Mouse (Mus musculus) forebrain, postnatal 0 days (tissue): Measurements from ENCODE around the gene Rtn3. TPM values are rescaled to one million over a fixed set of nuclear protein-coding genes. Genes with fewer than 3 reads are reported as not detected.
A peak's percentile ranks its signal among the peaks of the same experiment; 100 is the strongest.

Experiments used
- ATAC-seq: fragments of 200-750 bp; cut with Nextera tagmentation; 2 replicates; pipeline ENCODE4 v1.8.0; 2017; ENCODE audit warnings: mild to moderate bottlenecking, moderate library complexity
- DNase-seq: peaks from one replicate; pipeline ENCODE4 v3.0.0-alpha.2; 2015
- H3K27ac ChIP-seq: fragments of 300-500 bp; sonication (generic); 2 replicates; pipeline ENCODE4 v1.5.1; 2014; ENCODE audit warnings: low read depth, mild to moderate bottlenecking, antibody characterized with exemption, low read length, moderate library complexity, mixed read lengths
- H3K27me3 ChIP-seq: fragments of 300-500 bp; sonication (generic); 2 replicates; pipeline ENCODE4 v1.6.1; 2014; ENCODE audit warnings: mild to moderate bottlenecking, low read length, mixed read lengths; ENCODE audit not compliant: insufficient read depth
- H3K36me3 ChIP-seq: fragments of 300-500 bp; sonication (generic); 2 replicates; pipeline ENCODE4 v1.6.1; 2014; ENCODE audit warnings: mild to moderate bottlenecking, moderate library complexity; ENCODE audit not compliant: insufficient read depth
- H3K4me1 ChIP-seq: fragments of 300-500 bp; sonication (generic); 2 replicates; pipeline ENCODE4 v1.6.1; 2014; ENCODE audit warnings: antibody characterized with exemption; ENCODE audit not compliant: insufficient read depth
- H3K4me2 ChIP-seq: fragments of 300-500 bp; sonication (generic); 2 replicates; pipeline ENCODE4 v1.6.1; 2014; ENCODE audit warnings: low read depth, mild to moderate bottlenecking, moderate library complexity
- H3K4me3 ChIP-seq: fragments of 300-500 bp; sonication (generic); 2 replicates; pipeline ENCODE4 v1.5.1; 2014; ENCODE audit warnings: low read depth, low read length, mixed read lengths
- H3K9ac ChIP-seq: fragments of 300-500 bp; sonication (generic); 2 replicates; pipeline ENCODE4 v1.6.1; 2014; ENCODE audit warnings: mild to moderate bottlenecking
- H3K9me3 ChIP-seq: fragments of 300-500 bp; sonication (generic); 2 replicates; pipeline ENCODE4 v1.6.1; 2016; ENCODE audit warnings: low read length
- CTCF ChIP-seq: sonication (generic); IDR thresholded peaks from 2 replicates; pipeline ENCODE4 v1.5.1; 2016; ENCODE audit warnings: antibody characterized with exemption, control low read depth, low read depth
- WGBS: fragments of 180-500 bp; shearing (Covaris S2); extraction: QIAGEN DNeasy Blood & Tissue Kit; methylation state at CpG from one replicate; pipeline ENCODE4 v1.1.7; 2014; 5-methylcytosine and 5-hydroxymethylcytosine counted together
- polyA plus RNA-seq: library from polyadenylated mRNA; unstranded; fragments of >200 nt; fragmentation: Nextera tagmentation; extraction: Ambion mirVana; gene quantifications from 2 replicates; pipeline ENCODE4 v1.2.1, GENCODE M21; 2015
- total RNA-seq: library from RNA; depleted of rRNA; stranded (reverse); fragments of >200 nt; gene quantifications from 2 replicates; pipeline ENCODE4 v1.2.3, GENCODE M21; 2014

The Rtn3 gene
- total and polyA plus RNA-seq, 2 experiments from 2014 or later: 363 to 637 TPM

GRCm38 (mm10) chr19:7484076-7484475 is 995 bp upstream of the Rtn3 start:
- peak overlapping the region; percentile 98 for H3K4me3 ChIP-seq
- H3K36me3 ChIP-seq: no peaks in the 10 kb centered on the region
- no peaks in the 10 kb centered on the region for H3K27me3 ChIP-seq
- peak overlapping the region; percentile 78 for H3K4me2 ChIP-seq
- H3K27ac ChIP-seq: peak overlapping the region; percentile 99
- peak overlapping the region; percentile 99; the same call in 1 of the 2 replicates for H3K9ac ChIP-seq
- ATAC-seq: no peak
- peaks cover 16% of the 10 kb centered on the region; the same call in 1 of the 2 replicates for H3K4me1 ChIP-seq
- WGBS: 36% methylated on average over 5 of the region's 5 CpGs
- peak; percentile 68 for DNase-seq
- no peak for TF ChIP-seq CTCF
- no peaks in the 10 kb centered on the region for H3K9me3 ChIP-seq

- peak overlapping the region; percentile 99 for H3K27ac ChIP-seq
- peak; percentile 87 for ATAC-seq
- H3K4me3 ChIP-seq: peak overlapping the region; percentile 98
- H3K9ac ChIP-seq: peak overlapping the region; percentile 99
- peak overlapping the region; percentile 78 for H3K4me2 ChIP-seq
- H3K36me3 ChIP-seq: no peaks in the 10 kb centered on the region
- peak; percentile 54 for TF ChIP-seq CTCF
- no peaks in the 10 kb centered on the region for H3K27me3 ChIP-seq
- DNase-seq: no peak
- H3K4me1 ChIP-seq: peaks cover 19% of the 10 kb centered on the region
- H3K9me3 ChIP-seq: no peaks in the 10 kb centered on the region
- WGBS: under 1% methylated on average over 6 of the region's 6 CpGs
These were observed 416 bp upstream of the Rtn3 start for GRCm38 (mm10) chr19:7483512-7483882.

GRCm38 (mm10) chr19:7482266-7482598 is 849 bp downstream of the Rtn3 start:
- no peak for TF ChIP-seq CTCF
- no peak for ATAC-seq

GRCm38 (mm10) chr19:7481541-7482265 is 1.4 kb downstream of the Rtn3 start:
- Histone ChIP-seq H3K4me3 (peak overlapping the region; percentile 98), H3K9me3 (no peaks in the 10 kb centered on the region), H3K27ac (peak overlapping the region; percentile 99), H3K9ac (peak overlapping the region; percentile 99), H3K4me1 (peaks cover 21% of the 10 kb centered on the region), H3K36me3 (no peaks in the 10 kb centered on the region), H3K27me3 (no peaks in the 10 kb centered on the region), H3K4me2 (peak overlapping the region; percentile 78)
- ATAC-seq (no peak), DNase-seq (peak; percentile 79)
- 1% methylated on average over 12 of the region's 12 CpGs for WGBS
- TF ChIP-seq CTCF: no peak

More at GRCm38 (mm10) chr19:7482266-7482598, 849 bp downstream of the Rtn3 start:
- 0% methylated on average over 7 of the region's 7 CpGs for WGBS
- no peaks in the 10 kb centered on the region for H3K27me3 ChIP-seq
- no peaks in the 10 kb centered on the region for H3K36me3 ChIP-seq
- H3K27ac ChIP-seq: peak overlapping the region; percentile 99
- H3K4me2 ChIP-seq: peak overlapping the region; percentile 78
- no peak for DNase-seq
- no peaks in the 10 kb centered on the region for H3K9me3 ChIP-seq
- H3K4me1 ChIP-seq: peaks cover 21% of the 10 kb centered on the region
- H3K9ac ChIP-seq: peak overlapping the region; percentile 99
- peak overlapping the region; percentile 98 for H3K4me3 ChIP-seq

- Histone ChIP-seq H3K4me1 (peaks cover 21% of the 10 kb centered on the region), H3K9ac (no peak overlapping the region), H3K9me3 (no peaks in the 10 kb centered on the region), H3K27ac (no peak overlapping the region), H3K36me3 (no peaks in the 10 kb centered on the region), H3K27me3 (no peaks in the 10 kb centered on the region), H3K4me3 (no peak overlapping the region), H3K4me2 (peak overlapping the region; percentile 78; the same call in 1 of the 2 replicates)
- no peak for ATAC-seq
- TF ChIP-seq CTCF: no peak
- DNase-seq: no peak
- 99% methylated on average over 3 of the region's 3 CpGs for WGBS
These were observed 3.3 kb downstream of the Rtn3 start for GRCm38 (mm10) chr19:7479751-7480248.

- 90% methylated on average over 2 of the region's 2 CpGs for WGBS
- Histone ChIP-seq H3K27ac (no peak overlapping the region), H3K9ac (no peak overlapping the region), H3K27me3 (no peaks in the 10 kb centered on the region), H3K4me2 (no peak overlapping the region), H3K9me3 (no peaks in the 10 kb centered on the region), H3K36me3 (peaks cover 9% of the 10 kb centered on the region; the same call in 1 of the 2 replicates), H3K4me1 (no peaks in the 10 kb centered on the region), H3K4me3 (no peak overlapping the region)
- DNase-seq (no peak), ATAC-seq (no peak)
- no peak for TF ChIP-seq CTCF
These were observed 12.4 kb downstream of the Rtn3 start for GRCm38 (mm10) chr19:7470643-7471042.

- no peak overlapping the region for H3K9ac ChIP-seq
- DNase-seq (no peak), ATAC-seq (no peak)
- no peaks in the 10 kb centered on the region for H3K9me3 ChIP-seq
- H3K36me3 ChIP-seq: peaks cover 3% of the 10 kb centered on the region; the same call in 1 of the 2 replicates
- H3K27ac ChIP-seq: no peak overlapping the region
- no peak overlapping the region for H3K4me3 ChIP-seq
- no peak overlapping the region for H3K4me2 ChIP-seq
- no peak for TF ChIP-seq CTCF
- H3K4me1 ChIP-seq: no peaks in the 10 kb centered on the region
- H3K27me3 ChIP-seq: no peaks in the 10 kb centered on the region
These were observed 15.2 kb downstream of the Rtn3 start for GRCm38 (mm10) chr19:7467915-7468314.
